Mouse (Mus musculus) stomach, embryonic 14.5 days (tissue): Measurements from ENCODE around the gene Ddt. TPM values are rescaled to one million over a fixed set of nuclear protein-coding genes. Genes with fewer than 3 reads are reported as not detected.
A peak's percentile ranks its signal among the peaks of the same experiment; 100 is the strongest.

ENCODE experiments used
- ATAC-seq: fragments of 200-750 bp; cut with Nextera tagmentation; 2 replicates; pipeline ENCODE4 v1.8.0; 2017; ENCODE audit warnings: low read depth, moderate TSS enrichment; ENCODE audit not compliant: insufficient number of reproducible peaks, insufficient read depth, low FRiP score
- H3K27ac ChIP-seq: fragments of 300-500 bp; sonication (generic); 2 replicates; pipeline ENCODE4 v1.5.1; 2014; ENCODE audit warnings: mild to moderate bottlenecking, low read length, moderate library complexity, mixed read lengths
- H3K27me3 ChIP-seq: fragments of 300-500 bp; sonication (generic); 2 replicates; pipeline ENCODE4 v1.6.1; 2014; ENCODE audit warnings: low read length, control low read depth, mixed read lengths; ENCODE audit not compliant: control insufficient read depth, insufficient read depth
- H3K36me3 ChIP-seq: fragments of 300-500 bp; sonication (generic); 2 replicates; pipeline ENCODE4 v1.6.1; 2014; ENCODE audit warnings: mild to moderate bottlenecking, control low read depth, low read length, moderate library complexity, mixed read lengths; ENCODE audit not compliant: control insufficient read depth, insufficient read depth
- H3K4me1 ChIP-seq: fragments of 300-500 bp; sonication (generic); 2 replicates; pipeline ENCODE4 v1.6.1; 2014; ENCODE audit warnings: low read length, control low read depth, mixed read lengths; ENCODE audit not compliant: control insufficient read depth, insufficient read depth
- H3K4me2 ChIP-seq: fragments of 300-500 bp; sonication (generic); replicated peaks from 2 replicates; pipeline ENCODE4 v1.6.1; 2014; ENCODE audit warnings: low read depth, low read length, control low read depth
- H3K4me3 ChIP-seq: fragments of 300-500 bp; sonication (generic); 2 replicates; pipeline ENCODE4 v1.5.1; 2014; ENCODE audit warnings: low read depth, low read length, control low read depth
- H3K9ac ChIP-seq: fragments of 300-500 bp; sonication (generic); replicated peaks from 2 replicates; pipeline ENCODE4 v1.6.1; 2014; ENCODE audit warnings: low read depth, mild to moderate bottlenecking, control low read depth, low read length, moderate library complexity, mixed read lengths
- H3K9me3 ChIP-seq: fragments of 300-500 bp; sonication (generic); 2 replicates; pipeline ENCODE4 v1.6.1; 2016; ENCODE audit warnings: low read depth, low read length, control low read depth; ENCODE audit not compliant: control insufficient read depth
- WGBS: fragments of 180-500 bp; shearing (Covaris S2); extraction: QIAGEN DNeasy Blood & Tissue Kit; methylation state at CpG from one replicate; pipeline ENCODE4 v1.1.7; 2014; 5-methylcytosine and 5-hydroxymethylcytosine counted together
- polyA plus RNA-seq: library from polyadenylated mRNA; unstranded; fragments of >200 nt; fragmentation: Nextera tagmentation; extraction: Ambion mirVana; gene quantifications from 2 replicates; pipeline ENCODE4 v1.2.1, GENCODE M21; 2014

Gene Ddt
- 65.3 and 65.5 TPM in 2 replicates for polyA plus RNA-seq

GRCm38 (mm10) chr10:75772795-75773664, at the start of gene Ddt:
Gene Ddt, minus strand, starts transcription at chr10:75773414.
- H3K4me1 ChIP-seq = 0 out of 2 replicates have a peak, but pooled peaks cover 6% of the 10 kb centered on the region
- H3K4me2 ChIP-seq = peak within 1 kb of the TSS; percentile 98
- peak within 1 kb of the TSS; percentile 18; the same call in 1 of the 2 replicates for H3K27ac ChIP-seq
- WGBS = under 1% methylated on average over 47 of the region's 47 CpGs
- no peaks in the 10 kb centered on the region for H3K9me3 ChIP-seq
- peak within 1 kb of the TSS; percentile 39; the same call in 1 of the 2 replicates for H3K9ac ChIP-seq
- no peaks in the 10 kb centered on the region for H3K27me3 ChIP-seq
- ATAC-seq = peak; percentile 93
- H3K36me3 ChIP-seq = no peaks in the 10 kb centered on the region
- peak within 1 kb of the TSS; percentile 52 for H3K4me3 ChIP-seq

GRCm38 (mm10) chr10:75822443-75822842, 49.2 kb upstream of the Ddt start, which contains the start of gene Gstt4:
Gene Gstt4, minus strand, starts transcription at chr10:75822543.
- H3K36me3 ChIP-seq = no peaks in the 10 kb centered on the region
- H3K9ac ChIP-seq = no peak within 1 kb of the TSS
- WGBS = 93% methylated on average over 2 of the region's 2 CpGs
- H3K4me2 ChIP-seq = no peak within 1 kb of the TSS
- no peaks in the 10 kb centered on the region for H3K27me3 ChIP-seq
- no peak for ATAC-seq
- H3K4me1 ChIP-seq = 0 out of 2 replicates have a peak, but pooled peaks cover 2% of the 10 kb centered on the region
- H3K27ac ChIP-seq = no peak within 1 kb of the TSS
- H3K9me3 ChIP-seq = no peaks in the 10 kb centered on the region
- no peak within 1 kb of the TSS for H3K4me3 ChIP-seq

- no peak overlapping the region for H3K9ac ChIP-seq
- no peaks in the 10 kb centered on the region for H3K36me3 ChIP-seq
- no peaks in the 10 kb centered on the region for H3K4me1 ChIP-seq
- WGBS = 85% methylated on average over 5 of the region's 5 CpGs
- H3K9me3 ChIP-seq = no peaks in the 10 kb centered on the region
- H3K4me3 ChIP-seq = no peak overlapping the region
- no peaks in the 10 kb centered on the region for H3K27me3 ChIP-seq
- ATAC-seq = no peak
- no peak overlapping the region for H3K27ac ChIP-seq
- H3K4me2 ChIP-seq = no peak overlapping the region
Measured at GRCm38 (mm10) chr10:75819882-75820281, 46.7 kb upstream of the Ddt start.

GRCm38 (mm10) chr10:75818641-75819040, 45.4 kb upstream of the Ddt start:
- Histone ChIP-seq H3K27ac (no peak overlapping the region), H3K4me3 (no peak overlapping the region), H3K4me2 (no peak overlapping the region), H3K27me3 (no peaks in the 10 kb centered on the region), H3K4me1 (no peaks in the 10 kb centered on the region), H3K36me3 (no peaks in the 10 kb centered on the region), H3K9ac (no peak overlapping the region), H3K9me3 (no peaks in the 10 kb centered on the region)
- ATAC-seq = no peak
- WGBS = 52% methylated on average over 10 of the region's 10 CpGs

- Histone ChIP-seq H3K9me3 (no peaks in the 10 kb centered on the region), H3K4me3 (no peak overlapping the region), H3K27ac (no peak overlapping the region), H3K27me3 (no peaks in the 10 kb centered on the region), H3K4me1 (no peaks in the 10 kb centered on the region), H3K36me3 (no peaks in the 10 kb centered on the region), H3K4me2 (no peak overlapping the region), H3K9ac (no peak overlapping the region)
- no peak for ATAC-seq
- WGBS = 48% methylated on average over 2 of the region's 2 CpGs
Measured at GRCm38 (mm10) chr10:75804217-75804616, 31.0 kb upstream of the Ddt start.

GRCm38 (mm10) chr10:75798176-75798696, 25.0 kb upstream of the Ddt start, which contains the start of gene Gstt1:
Gene Gstt1, minus strand, starts transcription at chr10:75798584.
- 2% methylated on average over 18 of the region's 18 CpGs for WGBS
- peak; percentile 11; the same call in 1 of the 2 replicates for ATAC-seq

GRCm38 (mm10) chr10:75797619-75798175, 24.5 kb upstream of the Ddt start:
- H3K9ac ChIP-seq = peak overlapping the region; percentile 11
- no peaks in the 10 kb centered on the region for H3K27me3 ChIP-seq
- peak overlapping the region; percentile 43 for H3K4me3 ChIP-seq
- H3K4me2 ChIP-seq = peak overlapping the region; percentile 80
- H3K36me3 ChIP-seq = no peaks in the 10 kb centered on the region
- H3K4me1 ChIP-seq = peaks cover 3% of the 10 kb centered on the region; the same call in 1 of the 2 replicates
- peak; percentile 48 for ATAC-seq
- H3K27ac ChIP-seq = no peak overlapping the region
- no peaks in the 10 kb centered on the region for H3K9me3 ChIP-seq
- 3% methylated on average over 12 of the region's 12 CpGs for WGBS

More at GRCm38 (mm10) chr10:75798176-75798696, 25.0 kb upstream of the Ddt start, which contains the start of gene Gstt1:
- Histone ChIP-seq H3K27ac (no peak within 1 kb of the TSS), H3K4me2 (peak within 1 kb of the TSS; percentile 80), H3K36me3 (no peaks in the 10 kb centered on the region), H3K27me3 (no peaks in the 10 kb centered on the region), H3K4me3 (peak within 1 kb of the TSS; percentile 43), H3K9ac (peak within 1 kb of the TSS; percentile 11), H3K4me1 (peaks cover 3% of the 10 kb centered on the region; the same call in 1 of the 2 replicates), H3K9me3 (no peaks in the 10 kb centered on the region)
